Mouse (Mus musculus) ES-CJ7 (cell line): ENCODE data around the gene Itk.
"Not testable (repeated sequence)": the region's sequence is repeated elsewhere in the genome, so short reads cannot be mapped to it uniquely, and the experiment has no call there.

Experiments used
- DNase-seq: peaks from one replicate; pipeline ENCODE4 v3.0.0; 2011; ENCODE audit warnings: low read depth, low spot score

The Itk gene

GRCm38 (mm10) chr11:46389336-46390117 lies at the start of gene Itk:
Gene Itk, minus strand, starts transcription at chr11:46389515.
- DNase-seq = no peak

GRCm38 (mm10) chr11:46437459-46438000 lies 48.2 kb upstream of the Itk start:
- DNase-seq = peak; percentile 63

- peak; percentile 99 for DNase-seq
Measured at GRCm38 (mm10) chr11:46436760-46437458, 47.6 kb upstream of the Itk start, which contains the start of gene Med7. Gene Med7, plus strand, starts transcription at chr11:46436925.

- no peak for DNase-seq
Measured at GRCm38 (mm10) chr11:46435363-46435762, 46.0 kb upstream of the Itk start.

- peak; percentile 91 for DNase-seq
Measured at GRCm38 (mm10) chr11:46431129-46431528, 41.8 kb upstream of the Itk start.

- no peak for DNase-seq
Measured at GRCm38 (mm10) chr11:46430123-46430522, 40.8 kb upstream of the Itk start.

- not testable (repeated sequence) for DNase-seq
Measured at GRCm38 (mm10) chr11:46428131-46428530, 38.8 kb upstream of the Itk start.

GRCm38 (mm10) chr11:46421086-46421888 lies 32.0 kb upstream of the Itk start:
- DNase-seq = no peak

GRCm38 (mm10) chr11:46418860-46419259 lies 29.5 kb upstream of the Itk start:
- no peak for DNase-seq

- DNase-seq = no peak
Measured at GRCm38 (mm10) chr11:46418438-46418837, 29.1 kb upstream of the Itk start.

GRCm38 (mm10) chr11:46410018-46410563 lies 20.8 kb upstream of the Itk start:
- DNase-seq = peak; percentile 21

- no peak for DNase-seq
Measured at GRCm38 (mm10) chr11:46406721-46407120, 17.4 kb upstream of the Itk start.

GRCm38 (mm10) chr11:46404986-46405385 lies 15.7 kb upstream of the Itk start:
- no peak for DNase-seq

GRCm38 (mm10) chr11:46401555-46401954 lies 12.2 kb upstream of the Itk start:
- DNase-seq = no peak

GRCm38 (mm10) chr11:46398933-46399383 lies 9.6 kb upstream of the Itk start:
- no peak for DNase-seq

- no peak for DNase-seq
Measured at GRCm38 (mm10) chr11:46398473-46398872, 9.2 kb upstream of the Itk start.

GRCm38 (mm10) chr11:46397900-46398299 lies 8.6 kb upstream of the Itk start:
- DNase-seq = no peak

GRCm38 (mm10) chr11:46396860-46397179 lies 7.5 kb upstream of the Itk start:
- no peak for DNase-seq

- no peak for DNase-seq
Measured at GRCm38 (mm10) chr11:46396167-46396859, 7.0 kb upstream of the Itk start, which contains the start of gene Fam71b. Gene Fam71b, plus strand, starts transcription at chr11:46396559.

GRCm38 (mm10) chr11:46395698-46396097 lies 6.4 kb upstream of the Itk start:
- DNase-seq = no peak

GRCm38 (mm10) chr11:46395088-46395487 lies 5.8 kb upstream of the Itk start:
- DNase-seq = no peak
